Mouse (Mus musculus) left cerebral cortex, postnatal 36 days (tissue): Measurements from ENCODE around the gene Klf11. TPM values are rescaled to one million over a fixed set of nuclear protein-coding genes. Genes with fewer than 3 reads are reported as not detected.

Experiments used
- DNase-seq, 2 experiments: peaks; one replicate each; pipeline ENCODE4 v3.0.0; 2021 to 2022; ENCODE audit warnings: low spot score in 2 of 2, mixed read lengths in 1 of 2
- intact Hi-C: fragments of 180-260 bp; cut with DNase I; formaldehyde crosslinking; loops from one replicate; pipeline ENCODE4 v1.15.1; 2025
- total RNA-seq, 2 experiments: library from RNA; stranded (reverse); gene quantifications; 2 replicates each; pipeline ENCODE4 v1.2.3; 2021

The Klf11 gene
- total RNA-seq, 2 experiments from 2014 or later, result 6.0 to 6.7 TPM

DNA sequence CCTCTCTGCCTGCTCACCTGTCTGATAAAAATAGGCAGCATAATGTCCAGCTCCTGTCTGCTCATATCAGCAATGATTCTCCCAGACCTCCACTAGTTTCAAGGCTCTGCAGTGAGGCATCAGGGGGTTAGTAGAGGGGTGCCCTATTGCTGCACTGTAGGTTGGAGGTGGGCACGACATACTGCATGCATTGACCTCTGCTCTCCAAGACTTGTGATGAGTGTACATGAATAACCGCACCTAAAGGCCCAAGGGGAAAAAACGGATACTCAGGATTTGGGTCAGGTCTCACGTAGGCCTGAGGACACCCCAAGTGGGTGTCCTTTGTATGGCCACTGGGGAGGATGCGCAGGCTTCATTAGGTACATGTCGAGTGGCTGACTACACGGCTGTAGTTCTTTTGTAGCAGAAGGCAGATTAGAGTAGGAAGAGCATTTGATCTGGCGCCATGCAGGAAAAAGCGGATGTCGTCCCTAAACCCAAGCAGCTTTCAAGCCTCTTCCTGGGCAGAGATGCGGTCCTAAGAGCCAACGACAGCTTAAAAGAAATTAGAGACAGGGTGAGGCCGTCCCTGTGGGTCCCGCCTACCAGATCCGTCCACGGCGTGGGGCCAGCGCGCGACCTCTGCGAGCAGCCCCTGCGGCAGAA, 535 bp upstream of the Klf11 start:
- no peak for DNase-seq
- intact Hi-C loops, result loop anchor here (1.0 kb wide), 1 partner anchor 30 kb away; no protein-coding TSS in a partner anchor

DNA sequence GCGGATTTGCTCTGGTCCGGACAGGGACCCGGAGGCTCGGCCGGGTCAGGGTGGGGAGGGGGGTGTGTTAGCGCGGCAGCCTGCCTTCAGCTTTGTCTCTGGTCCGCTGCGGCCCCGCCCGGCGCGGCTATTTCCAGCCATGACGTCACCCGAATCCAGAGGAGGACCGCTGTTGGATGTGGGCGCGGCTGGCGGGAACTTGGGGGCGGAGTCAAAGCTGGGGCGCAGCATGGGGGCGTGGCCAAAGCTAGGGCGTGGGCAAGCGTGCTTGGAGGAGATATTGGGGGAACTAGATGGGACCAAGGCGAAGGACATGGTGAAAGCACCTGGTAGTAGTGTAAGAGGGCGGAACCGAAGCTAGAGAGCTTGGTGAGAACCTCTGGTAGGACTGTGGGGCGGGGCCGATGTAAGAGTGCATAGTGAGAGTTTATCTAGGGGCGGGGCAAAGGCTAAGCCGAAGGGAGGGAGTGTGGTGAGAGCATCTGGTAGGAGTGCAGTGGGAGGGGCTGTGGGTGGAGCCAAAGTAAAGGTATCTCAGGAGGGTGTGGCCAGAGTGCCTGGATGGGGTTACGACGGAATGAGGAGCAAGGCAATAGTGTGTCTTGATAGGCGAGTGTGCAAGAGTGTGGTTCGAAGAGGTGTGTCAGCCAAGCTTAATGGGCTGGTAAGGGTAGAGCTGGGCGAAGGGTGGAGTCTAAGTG, 718 bp downstream of the Klf11 start:
- intact Hi-C loops, result loop anchor here (1.0 kb wide), 1 partner anchor 29 kb away; no protein-coding TSS in a partner anchor
- peak; percentile 89 to 93 for DNase-seq

DNA sequence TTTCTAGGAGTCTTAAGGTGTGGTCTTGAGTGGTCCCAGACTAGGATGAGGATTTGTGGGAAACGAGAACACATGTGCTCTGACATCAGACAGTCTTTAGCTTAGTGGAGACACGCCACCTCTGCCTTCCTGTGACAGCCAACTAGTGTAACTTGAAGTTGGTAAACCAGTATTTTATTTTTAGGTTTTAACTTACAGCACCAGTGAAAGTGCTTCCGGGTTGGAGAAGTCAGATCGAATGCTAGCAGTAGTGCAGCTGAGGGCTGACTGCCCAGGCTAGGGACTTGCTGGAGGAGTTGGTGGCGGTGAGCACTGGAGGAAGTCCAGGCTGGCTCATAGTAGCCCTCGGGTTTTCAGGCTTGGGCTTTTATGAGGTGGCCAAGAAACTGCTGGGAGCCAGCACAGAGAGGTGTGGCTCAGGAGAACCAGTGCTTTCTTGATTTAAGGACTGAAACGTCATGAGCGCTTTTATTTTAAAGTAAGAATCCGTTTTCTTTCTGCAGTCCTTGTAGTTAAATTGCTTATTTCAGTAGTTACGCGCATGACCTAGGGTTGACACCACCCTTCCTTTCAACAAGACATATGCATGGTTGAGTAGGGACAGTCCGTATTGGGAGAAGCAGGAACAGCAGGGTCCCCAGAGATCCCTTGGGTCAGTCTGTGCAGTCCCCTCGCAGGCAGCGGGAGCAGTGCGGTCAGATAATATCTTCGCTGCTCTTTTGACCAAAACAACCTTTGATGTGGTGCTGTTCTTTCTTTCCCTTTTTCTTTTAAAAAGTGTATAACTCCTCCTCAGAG, 3.2 kb downstream of the Klf11 start:
- intact Hi-C loops, result no loop called here
- DNase-seq, result no peak

GRCm38 (mm10) chr12:24656436-24656835, 5.4 kb downstream of the Klf11 start:
- intact Hi-C loops, result no loop called here
- DNase-seq, result no peak

DNA sequence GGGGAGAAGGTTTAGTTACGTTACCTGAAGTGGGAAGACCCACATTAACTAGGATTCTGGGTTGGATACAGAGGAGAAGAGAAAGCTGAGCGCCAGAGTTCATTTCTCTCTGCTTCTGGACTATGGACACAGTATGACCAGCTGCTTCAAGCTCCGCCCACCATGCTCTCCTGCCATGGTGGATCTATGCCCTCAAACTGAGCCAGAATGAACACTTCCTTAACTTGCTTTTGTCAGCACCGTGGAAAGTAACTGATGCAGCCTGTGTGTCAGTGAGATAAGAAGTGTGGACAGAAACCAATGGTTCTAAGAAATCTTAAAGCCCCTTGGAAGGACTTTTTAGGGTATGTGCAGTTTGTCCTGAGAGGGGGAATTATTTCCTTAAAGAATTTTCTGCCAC, 7.9 kb downstream of the Klf11 start:
- DNase-seq, result no peak
- intact Hi-C loops, result no loop called here

DNA sequence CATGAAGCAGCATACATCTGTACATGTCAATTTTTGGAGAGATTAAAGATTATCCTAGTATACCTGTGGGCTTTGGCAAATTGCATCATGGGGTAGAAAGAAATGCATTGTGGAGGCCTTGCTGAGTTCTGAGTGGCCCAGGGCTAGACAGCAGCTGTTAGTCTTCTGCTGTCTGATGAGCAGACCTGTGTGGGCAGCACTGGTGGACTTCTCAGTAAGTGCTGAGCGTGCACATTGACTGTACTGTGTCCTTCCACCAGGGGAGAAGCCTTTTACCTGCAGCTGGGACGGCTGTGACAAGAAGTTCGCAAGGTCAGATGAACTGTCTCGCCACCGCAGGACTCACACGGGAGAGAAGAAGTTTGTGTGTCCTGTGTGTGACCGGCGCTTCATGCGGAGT, 8.8 kb downstream of the Klf11 start:
- DNase-seq, result no peak
- intact Hi-C loops, result no loop called here

DNA sequence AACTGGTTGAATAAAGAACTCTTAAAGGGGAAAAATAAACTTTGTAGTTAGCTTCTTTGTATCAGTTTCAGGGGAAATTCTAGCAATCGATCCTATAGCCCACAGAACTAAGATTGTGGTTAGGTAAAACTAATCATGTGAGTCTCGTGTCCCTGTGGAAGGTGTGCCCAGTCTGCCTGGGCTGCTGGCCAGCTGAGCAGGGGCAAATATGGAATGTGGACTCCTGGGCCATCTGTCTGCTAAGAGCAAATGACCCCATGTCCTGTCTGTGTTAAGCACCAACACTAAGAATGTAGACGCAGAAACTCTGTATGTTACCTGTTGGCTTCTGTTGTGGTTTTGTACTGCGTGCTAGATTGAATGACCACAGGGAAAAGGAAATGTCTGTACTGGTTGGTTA, 10.0 kb downstream of the Klf11 start:
- intact Hi-C loops, result no loop called here
- no peak for DNase-seq

DNA sequence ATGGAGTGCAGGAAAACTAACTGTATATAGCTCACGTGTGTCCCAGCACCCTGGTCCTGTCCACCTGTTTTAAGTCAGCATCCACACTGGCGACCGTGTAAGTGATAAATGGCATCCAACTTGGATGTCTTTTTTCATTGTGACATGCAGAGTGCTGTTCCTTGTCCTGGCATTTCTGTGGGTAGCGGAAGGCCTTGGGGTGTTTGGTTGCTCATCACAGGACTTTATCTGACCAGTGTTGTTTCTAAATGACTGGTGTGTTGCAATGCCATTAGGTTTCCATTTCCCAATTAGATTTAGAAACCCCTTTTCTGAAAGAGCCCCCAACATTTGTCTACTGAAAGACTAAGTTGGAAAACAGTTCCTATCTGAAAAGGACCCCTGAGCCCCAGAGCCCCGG, 11.1 kb downstream of the Klf11 start:
- no peak for DNase-seq
- intact Hi-C loops, result no loop called here

DNA sequence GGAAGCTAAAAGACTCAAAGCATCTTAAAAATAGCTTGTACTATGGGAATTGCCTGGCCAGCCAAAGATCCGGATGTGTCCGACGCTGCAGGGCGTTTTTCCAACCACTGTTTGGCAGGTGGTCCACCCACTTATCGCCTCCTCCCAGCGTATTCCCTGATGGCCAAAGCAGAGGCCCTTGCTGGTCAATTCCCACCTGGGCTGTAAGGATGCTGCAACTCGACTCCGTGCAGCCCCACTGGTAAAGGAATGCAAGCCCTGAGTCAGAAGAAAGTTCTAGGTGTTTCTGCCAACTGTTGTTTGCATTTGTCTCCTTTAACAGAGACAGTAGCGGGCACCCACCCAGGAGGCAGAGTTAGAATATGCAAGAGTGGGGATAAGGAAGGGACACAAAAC, 29.0 kb downstream of the Klf11 start:
- intact Hi-C loops, result loop anchor here (1.0 kb wide), 1 partner anchor 29 kb away; the partner anchor contains the start of gene Klf11
- peak; percentile 62 to 63 for DNase-seq

GRCm38 (mm10) chr12:24680492-24681285, 29.6 kb downstream of the Klf11 start:
- intact Hi-C loops, result loop anchor here (1.0 kb wide), 1 partner anchor 29 kb away; the partner anchor contains the start of gene Klf11
- DNase-seq, result peak; percentile 23 to 57

- intact Hi-C loops, result no loop called here
- no peak for DNase-seq
These were observed 30.4 kb downstream of the Klf11 start, which contains the start of gene Cys1 for GRCm38 (mm10) chr12:24681286-24682023. Gene Cys1 (minus strand): TSS chr12:24681813.

DNA sequence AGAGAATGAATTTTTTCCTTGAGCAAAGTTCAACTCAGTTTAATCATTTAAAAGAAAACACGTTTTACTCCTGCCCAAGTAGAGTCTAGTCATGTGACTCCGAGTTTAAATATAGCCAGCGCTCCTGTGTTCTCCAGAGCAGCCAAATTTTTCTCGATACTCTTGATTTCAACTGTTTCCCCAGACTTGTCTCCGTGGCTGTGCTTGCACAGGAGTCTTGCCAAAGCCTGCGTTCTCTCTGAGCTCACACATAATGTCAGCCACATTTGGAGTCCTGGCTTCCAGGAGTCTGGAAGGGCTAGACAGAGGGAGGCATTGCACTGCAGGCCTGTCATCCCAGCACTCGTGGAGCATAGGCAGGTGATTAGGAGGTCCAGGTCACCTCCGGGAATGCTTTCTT, 31.5 kb downstream of the Klf11 start:
- intact Hi-C loops, result no loop called here
- peak; percentile 43 to 57 for DNase-seq

GRCm38 (mm10) chr12:24683461-24683860, 32.4 kb downstream of the Klf11 start:
- no peak for DNase-seq
- intact Hi-C loops, result no loop called here

- DNase-seq, result no peak
- intact Hi-C loops, result no loop called here
These were observed 35.1 kb downstream of the Klf11 start for GRCm38 (mm10) chr12:24686038-24686695.

GRCm38 (mm10) chr12:24686696-24687346, 35.7 kb downstream of the Klf11 start:
- no peak for DNase-seq
- intact Hi-C loops, result no loop called here

GRCm38 (mm10) chr12:24690351-24690750, 39.3 kb downstream of the Klf11 start:
- intact Hi-C loops, result no loop called here
- no peak for DNase-seq

DNA sequence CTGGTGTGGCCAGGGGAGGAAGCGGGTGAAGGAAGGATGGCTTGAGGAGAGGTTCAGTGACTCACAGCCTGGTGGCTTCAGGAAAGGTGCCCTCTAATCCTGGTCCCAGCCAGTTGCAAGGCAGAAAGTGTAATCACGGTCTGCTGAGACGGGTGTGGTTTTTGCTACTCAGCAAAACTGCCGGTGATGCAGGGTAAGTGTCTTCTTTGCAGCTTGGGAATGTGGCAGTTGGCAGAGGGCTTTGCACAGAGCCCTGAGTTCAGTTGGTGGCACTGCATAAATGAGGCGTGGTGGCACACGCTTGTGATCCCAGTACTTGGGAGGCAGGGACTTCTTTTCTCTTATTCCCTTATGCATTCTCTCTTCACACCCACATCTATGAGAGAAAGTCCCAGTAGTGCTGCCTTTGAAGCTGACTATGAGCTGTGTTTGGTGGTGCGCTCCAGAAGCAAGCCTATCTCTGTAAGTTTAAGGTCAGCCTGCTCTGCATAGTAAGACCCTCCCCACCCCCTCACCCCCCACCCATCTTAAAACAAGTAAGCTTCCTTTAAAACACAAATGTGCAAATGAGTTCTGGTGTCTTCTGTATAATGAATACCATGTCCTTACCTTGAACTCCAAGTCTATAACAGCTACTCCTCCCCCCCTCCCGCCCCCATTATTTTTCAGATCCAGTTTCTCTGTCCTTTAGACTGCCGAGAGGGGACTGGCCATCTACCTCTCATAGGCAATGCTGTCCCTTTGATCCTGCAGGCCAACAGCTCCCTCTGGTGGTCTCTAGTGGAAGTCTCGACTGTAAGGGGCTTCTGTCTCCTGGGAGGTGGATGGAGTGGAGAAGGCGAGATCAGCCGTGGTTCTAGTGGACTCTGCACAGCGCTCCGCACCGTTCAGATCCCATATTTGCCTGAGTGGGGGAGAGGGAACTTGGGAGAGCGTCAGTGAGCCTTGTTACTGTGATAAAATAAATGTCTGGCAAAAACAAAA, 45.7 kb downstream of the Klf11 start:
- intact Hi-C loops, result loop anchor here (5.0 kb wide), 2 partner anchors 94 to 229 kb away; no protein-coding TSS in a partner anchor
- peak; percentile 76 to 83 for DNase-seq
